Mouse (Mus musculus) E14TG2a.4 (cell line): Measurements from ENCODE around the gene 1810013L24Rik.

ENCODE experiments used
- H3K27me3 ChIP-seq: 2 replicates; pipeline ENCODE4 v1.6.1; 2014; ENCODE audit warnings: low read length, control low read depth; ENCODE audit not compliant: insufficient read depth
- H3K36me3 ChIP-seq: 2 replicates; pipeline ENCODE4 v1.6.1; 2014; ENCODE audit warnings: low read length, control low read depth; ENCODE audit not compliant: insufficient read depth
- H3K4me1 ChIP-seq: replicated peaks from 2 replicates; pipeline ENCODE4 v1.6.1; 2014; ENCODE audit warnings: low read depth, low read length, control low read depth
- H3K4me3 ChIP-seq: replicated peaks from 2 replicates; pipeline ENCODE4 v1.5.1; 2014; ENCODE audit warnings: mild to moderate bottlenecking, low read length
- H3K9me3 ChIP-seq: 2 replicates; pipeline ENCODE4 v1.6.1; 2014; ENCODE audit warnings: low read length, control low read depth
- CTCF ChIP-seq: conservative IDR thresholded peaks from 2 replicates; pipeline ENCODE4 v1.5.1; 2014; ENCODE audit warnings: low read length
- NANOG ChIP-seq: IDR thresholded peaks from 2 replicates; pipeline ENCODE4 v1.6.1; 2014; ENCODE audit warnings: borderline replicate concordance, low read length, mixed read lengths
- POU5F1 ChIP-seq: IDR thresholded peaks from 2 replicates; pipeline ENCODE4 v1.6.1; 2014; ENCODE audit warnings: low read length, borderline replicate concordance

Gene 1810013L24Rik

DNA sequence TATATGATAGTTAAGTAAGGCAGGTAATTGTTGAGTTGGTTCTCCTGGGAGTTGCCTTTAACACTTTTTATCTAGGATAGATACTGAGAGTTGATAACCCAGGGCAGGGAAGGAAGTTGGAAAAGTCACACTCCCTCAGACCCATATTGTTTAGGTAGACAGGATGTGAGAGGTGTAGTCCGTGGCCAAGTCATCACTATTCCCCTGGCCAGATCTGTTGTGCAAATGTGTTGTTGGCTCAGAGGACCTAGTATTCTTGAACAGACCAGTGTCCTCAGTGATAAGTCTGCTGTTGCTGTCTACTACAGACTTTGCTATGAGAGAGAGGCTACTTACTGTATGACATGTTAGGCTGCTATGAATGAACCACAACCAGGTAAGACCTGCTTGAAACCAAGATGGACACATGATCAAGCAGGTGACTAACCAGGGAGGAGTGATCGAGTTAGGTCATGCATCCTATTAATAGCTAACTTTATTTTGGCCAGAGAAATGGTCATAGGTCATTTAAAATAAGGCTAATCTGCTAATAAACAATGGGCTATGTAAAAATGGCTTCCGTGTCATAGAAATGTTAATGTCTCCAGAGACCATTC lies 13.8 kb downstream of the 1810013L24Rik start:
- H3K27me3 ChIP-seq = no peaks in the 10 kb centered on the region
- no peak for TF ChIP-seq CTCF
- TF ChIP-seq NANOG = no peak
- H3K9me3 ChIP-seq = no peaks in the 10 kb centered on the region
- H3K36me3 ChIP-seq = peaks cover 92% of the 10 kb centered on the region
- peaks cover 84% of the 10 kb centered on the region for H3K4me1 ChIP-seq
- H3K4me3 ChIP-seq = no peak overlapping the region

DNA sequence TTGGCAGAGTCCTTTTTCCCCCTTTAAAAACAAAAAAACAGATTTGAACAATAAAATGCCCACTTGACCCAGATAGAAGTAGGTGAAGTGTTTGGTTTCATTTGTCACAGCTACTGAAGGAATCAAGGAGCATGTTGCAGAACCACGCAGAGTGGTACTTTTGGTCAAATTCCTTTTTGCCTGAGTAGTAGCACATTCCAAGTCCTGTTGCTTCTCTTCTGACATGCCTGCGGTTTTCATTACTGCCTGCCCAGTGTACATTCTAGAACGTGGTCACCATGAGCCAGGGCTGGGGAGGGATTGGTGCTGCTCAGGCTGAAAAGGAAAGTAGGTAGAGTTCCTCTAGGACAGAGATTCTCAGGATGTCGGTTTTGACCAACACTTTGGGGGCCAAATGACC lies 16.1 kb downstream of the 1810013L24Rik start:
- Histone ChIP-seq H3K36me3 (peaks cover 92% of the 10 kb centered on the region), H3K9me3 (no peaks in the 10 kb centered on the region), H3K4me3 (no peak overlapping the region), H3K4me1 (peaks cover 81% of the 10 kb centered on the region), H3K27me3 (no peaks in the 10 kb centered on the region)
- TF ChIP-seq CTCF (no peak), POU5F1 (no peak), NANOG (no peak)

DNA sequence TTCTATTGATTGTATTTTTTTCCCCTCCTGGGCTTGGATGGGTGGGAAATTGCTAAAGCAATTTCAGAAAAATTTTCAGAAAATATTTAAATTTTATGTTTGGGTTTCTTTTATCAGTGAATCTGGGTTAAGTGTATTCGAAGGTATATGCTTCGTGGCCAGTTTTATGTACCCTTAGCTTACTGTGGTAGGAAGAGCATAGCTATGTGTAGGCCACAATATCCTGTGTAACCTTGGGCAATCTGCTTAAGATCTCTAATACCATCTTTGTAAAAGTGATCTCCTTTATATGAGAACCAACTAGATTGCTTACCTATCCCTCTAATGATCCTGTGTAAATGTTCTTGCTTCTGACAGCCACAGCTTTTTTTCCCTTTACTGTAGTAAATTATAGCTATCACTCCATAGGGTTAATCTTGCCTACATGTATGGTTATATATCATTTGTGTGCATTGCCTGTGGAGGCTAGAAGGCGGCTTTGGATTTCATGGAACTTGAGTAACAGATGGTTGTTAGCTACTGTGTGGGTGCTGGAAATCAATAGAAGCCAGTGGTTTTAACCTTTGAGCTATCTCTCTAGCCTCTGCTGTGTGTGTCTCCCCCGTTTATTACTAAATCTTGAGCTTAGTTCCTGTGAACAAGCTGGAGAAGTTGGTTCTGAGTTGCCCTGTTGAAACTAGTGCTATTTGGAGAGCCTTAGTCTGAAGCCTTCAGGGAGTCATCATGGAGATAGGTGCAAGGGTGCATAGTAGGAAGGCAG lies 18.6 kb downstream of the 1810013L24Rik start:
- no peaks in the 10 kb centered on the region for H3K9me3 ChIP-seq
- H3K4me1 ChIP-seq = peaks cover 85% of the 10 kb centered on the region
- TF ChIP-seq CTCF (no peak), NANOG (no peak), POU5F1 (no peak)
- H3K27me3 ChIP-seq = no peaks in the 10 kb centered on the region
- H3K4me3 ChIP-seq = no peak overlapping the region
- H3K36me3 ChIP-seq = peaks cover 93% of the 10 kb centered on the region

DNA sequence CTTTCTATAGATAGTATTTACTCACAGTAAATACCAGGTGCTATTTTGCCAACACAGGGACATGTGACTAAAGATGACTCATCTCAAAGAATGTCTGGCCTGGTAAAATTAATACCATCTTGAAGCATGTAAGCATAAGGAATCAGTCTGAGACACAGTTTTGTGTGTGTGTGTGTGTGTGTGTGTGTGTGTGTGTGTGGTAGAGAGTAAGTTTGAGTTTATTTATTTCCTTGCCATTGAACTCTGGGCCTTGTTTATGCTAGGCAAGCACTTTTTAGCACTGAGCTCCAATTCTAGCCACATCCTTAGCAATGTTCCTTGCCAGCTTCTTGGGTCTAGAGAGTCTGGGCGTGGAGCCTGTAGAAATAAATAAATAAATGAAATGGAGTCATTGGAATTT lies 20.0 kb downstream of the 1810013L24Rik start:
- H3K4me3 ChIP-seq = no peak overlapping the region
- TF ChIP-seq CTCF (no peak), NANOG (no peak), POU5F1 (no peak)
- no peaks in the 10 kb centered on the region for H3K9me3 ChIP-seq
- H3K27me3 ChIP-seq = no peaks in the 10 kb centered on the region
- peaks cover 84% of the 10 kb centered on the region for H3K4me1 ChIP-seq
- peaks cover 93% of the 10 kb centered on the region for H3K36me3 ChIP-seq

DNA sequence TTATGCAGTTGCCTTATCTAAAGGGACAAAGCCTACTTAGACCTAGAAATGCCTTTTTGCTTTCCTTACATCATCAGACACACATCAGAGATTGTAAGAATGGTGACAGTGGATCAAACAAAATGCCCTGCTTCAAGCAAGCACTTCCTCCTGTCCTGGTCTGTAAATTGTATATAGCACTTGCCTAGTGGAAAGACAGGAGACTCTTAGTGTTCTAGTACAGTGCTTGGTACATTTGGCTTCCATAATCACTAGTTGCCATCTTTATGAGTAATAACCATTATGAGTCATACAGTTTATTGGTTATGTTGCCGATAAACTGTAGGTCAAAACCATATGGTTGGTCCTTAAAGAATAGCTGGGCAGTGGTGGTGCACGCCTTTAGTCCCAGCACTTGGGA lies 25.2 kb downstream of the 1810013L24Rik start:
- no peaks in the 10 kb centered on the region for H3K27me3 ChIP-seq
- H3K4me3 ChIP-seq = no peak overlapping the region
- no peak for TF ChIP-seq NANOG
- no peak for TF ChIP-seq POU5F1
- TF ChIP-seq CTCF = no peak
- peaks cover 79% of the 10 kb centered on the region for H3K4me1 ChIP-seq
- peaks cover 99% of the 10 kb centered on the region for H3K36me3 ChIP-seq
- no peaks in the 10 kb centered on the region for H3K9me3 ChIP-seq

DNA sequence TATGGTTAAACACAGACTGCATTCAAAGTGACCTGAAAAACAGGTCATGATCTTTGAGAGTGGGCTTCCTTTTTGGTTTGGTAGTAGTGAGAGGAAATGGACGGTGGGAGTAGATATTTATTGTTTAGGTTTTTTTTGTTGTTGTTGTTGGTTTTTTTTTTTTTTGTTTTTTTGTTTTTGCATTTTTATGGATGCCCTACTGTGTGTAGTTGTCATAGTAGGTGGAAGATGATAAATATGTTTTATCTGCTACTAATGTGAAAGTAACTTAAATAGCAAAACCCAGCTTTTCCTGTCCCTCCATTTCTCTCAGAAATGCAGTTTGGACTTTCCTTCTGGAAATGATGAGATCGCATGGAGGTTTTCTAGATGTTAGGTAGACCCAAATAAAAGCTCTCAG lies 26.9 kb downstream of the 1810013L24Rik start:
- peaks cover 76% of the 10 kb centered on the region for H3K4me1 ChIP-seq
- H3K36me3 ChIP-seq = peaks cover 98% of the 10 kb centered on the region
- H3K27me3 ChIP-seq = no peaks in the 10 kb centered on the region
- no peaks in the 10 kb centered on the region for H3K9me3 ChIP-seq
- TF ChIP-seq POU5F1 (no peak), NANOG (no peak), CTCF (no peak)
- H3K4me3 ChIP-seq = no peak overlapping the region

DNA sequence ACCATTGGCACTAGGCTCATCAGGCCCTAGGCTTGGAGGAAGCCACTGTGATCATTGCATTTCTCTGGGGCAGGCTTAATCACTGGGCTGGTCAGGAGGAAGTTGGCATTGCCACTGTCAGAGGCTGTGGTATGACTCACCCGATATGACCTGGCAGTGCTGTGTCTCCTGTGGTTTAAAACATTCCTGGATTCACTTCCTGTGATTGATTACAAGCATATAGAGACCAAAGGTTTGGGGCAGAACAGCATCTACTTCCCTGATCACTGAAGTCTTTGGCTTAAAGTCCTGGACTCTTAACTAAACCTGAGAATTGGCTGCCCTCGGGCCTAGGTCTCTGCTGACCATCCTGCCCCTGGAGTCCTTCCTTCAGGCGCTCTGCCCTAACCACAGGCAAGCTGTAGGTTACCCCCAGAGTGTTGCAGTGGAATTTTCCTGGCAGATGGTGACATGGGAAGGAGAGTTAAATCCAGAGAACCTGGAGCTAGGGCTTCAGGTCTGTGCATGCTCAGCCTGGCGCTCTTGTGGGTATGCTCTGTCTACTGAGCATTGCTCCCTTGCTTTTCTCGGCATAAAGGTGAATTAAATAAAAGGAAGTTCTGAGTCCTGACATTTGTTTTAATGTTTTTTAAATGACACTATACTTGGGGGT lies 32.6 kb downstream of the 1810013L24Rik start:
- no peak for TF ChIP-seq POU5F1
- TF ChIP-seq CTCF = no peak
- TF ChIP-seq NANOG = no peak
- H3K4me3 ChIP-seq = no peak overlapping the region
- H3K9me3 ChIP-seq = no peaks in the 10 kb centered on the region
- no peaks in the 10 kb centered on the region for H3K27me3 ChIP-seq
- H3K4me1 ChIP-seq = peaks cover 69% of the 10 kb centered on the region
- peaks cover 80% of the 10 kb centered on the region for H3K36me3 ChIP-seq

DNA sequence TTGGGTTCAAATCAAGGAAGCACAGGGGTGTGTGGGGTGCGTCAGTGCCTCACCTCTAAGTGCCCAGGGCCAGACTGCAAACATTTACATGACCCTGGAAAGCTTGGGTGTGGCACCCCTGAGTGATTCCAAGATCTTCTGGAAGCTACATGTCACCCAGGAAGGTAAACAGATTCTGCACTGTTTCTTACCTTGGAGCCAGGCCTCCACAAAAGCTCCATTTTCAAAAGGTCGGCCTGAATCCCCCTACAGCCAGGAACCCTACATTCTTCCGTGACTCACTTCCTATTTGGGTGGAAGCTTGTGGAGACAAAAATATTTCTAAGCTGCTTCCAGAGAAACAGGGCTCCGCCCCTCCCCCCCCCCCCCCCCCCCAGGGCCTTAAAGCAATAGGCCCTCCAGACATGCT lies 34.3 kb downstream of the 1810013L24Rik start:
- no peaks in the 10 kb centered on the region for H3K27me3 ChIP-seq

More for the DNA sequence above, 34.3 kb downstream of the 1810013L24Rik start:
- no peak overlapping the region for H3K4me3 ChIP-seq
- H3K4me1 ChIP-seq = peaks cover 53% of the 10 kb centered on the region
- H3K9me3 ChIP-seq = no peaks in the 10 kb centered on the region
- TF ChIP-seq CTCF (no peak), POU5F1 (no peak), NANOG (no peak)
- peaks cover 70% of the 10 kb centered on the region for H3K36me3 ChIP-seq
